25 mouse cellular contexts compared by ENCODE assay signal in the genomic region with DNA sequence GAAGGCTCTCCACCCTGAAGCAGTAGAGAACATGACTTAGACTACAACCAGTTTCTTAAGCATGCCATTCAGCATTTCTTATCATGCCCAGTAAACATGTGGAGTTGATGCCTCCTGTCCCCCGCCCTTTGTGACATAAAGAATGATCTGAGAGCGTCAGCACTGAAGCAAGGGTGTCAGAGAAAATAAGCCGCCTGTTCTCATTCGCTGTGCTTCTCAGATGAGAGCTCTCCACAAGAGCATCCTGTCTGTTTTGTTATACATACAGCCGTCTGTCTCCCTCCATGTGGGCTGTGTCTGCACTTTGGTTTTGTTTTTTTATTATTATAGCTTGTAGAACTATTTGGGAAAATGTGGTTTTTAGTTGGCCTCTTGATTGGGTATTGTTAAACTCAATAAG.
"Had no signal": no experiment of that assay in that cellular context is flagged by ENCODE, and none has a peak within 500 bp of the region (broad histone marks: within the 10 kb centered on the region; RNA-seq: fewer than 3 reads in every experiment).

No protein-coding gene starts in this region.

- H3K27me3 ChIP-seq: heart, embryonic 12.5 days; hindbrain, embryonic 12.5 days; intestine, embryonic 15.5 days; limb, embryonic 12.5 days had no signal

- H3K4me2 ChIP-seq: heart, embryonic 12.5 days; hindbrain, embryonic 12.5 days; hindbrain, embryonic 14.5 days; intestine, embryonic 15.5 days; limb, embryonic 12.5 days had no signal

- H3K4me3 ChIP-seq: gastrocnemius, adult 2 months; heart, embryonic 10.5 days; heart, embryonic 12.5 days; hindbrain, embryonic 10.5 days; hindbrain, embryonic 12.5 days; intestine, embryonic 15.5 days; left cerebral cortex, adult 2 months; limb, embryonic 10.5 days; limb, embryonic 12.5 days had no signal

- H3K9ac ChIP-seq: heart, embryonic 12.5 days; hindbrain, embryonic 12.5 days; hindbrain, embryonic 14.5 days; intestine, embryonic 15.5 days; limb, embryonic 12.5 days had no signal

- ATAC-seq: forebrain, embryonic 16.5 days; hindbrain, embryonic 16.5 days; inflammation-experienced regulatory T-cells, adult 6 months; intestine, embryonic 15.5 days; intestine, postnatal 0 days had no signal

- H3K27ac ChIP-seq: gastrocnemius, adult 2 months; heart, embryonic 10.5 days; hindbrain, embryonic 10.5 days; hindbrain, embryonic 12.5 days; hindbrain, embryonic 14.5 days; intestine, embryonic 15.5 days; left cerebral cortex, adult 2 months; limb, embryonic 10.5 days; limb, embryonic 12.5 days had no signal

- DNase-seq: gastrocnemius, adult 2 months; gastrocnemius, postnatal 10 days; gastrocnemius, postnatal 25 days; heart, adult 18-20 months; heart, postnatal 10 days; heart, postnatal 4 days; kidney, adult 18-20 months; kidney, adult 8-10 months; kidney, postnatal 10 days; kidney, postnatal 25 days; kidney, postnatal 4 days; layer of hippocampus, adult 9-11 months had no signal

- H3K36me3 ChIP-seq: hindbrain, embryonic 12.5 days had no signal

- H3K9me3 ChIP-seq: heart, embryonic 10.5 days; heart, embryonic 12.5 days; hindbrain, embryonic 10.5 days; hindbrain, embryonic 12.5 days; intestine, embryonic 15.5 days; limb, embryonic 10.5 days; limb, embryonic 12.5 days had no signal

- H3K4me1 ChIP-seq: heart, embryonic 10.5 days; heart, embryonic 12.5 days; hindbrain, embryonic 10.5 days; hindbrain, embryonic 12.5 days; intestine, embryonic 15.5 days; limb, embryonic 10.5 days; limb, embryonic 12.5 days had no signal
